Mouse (Mus musculus) gastrocnemius, postnatal 36 days (tissue): Measurements from ENCODE around the gene Flot2. TPM values are rescaled to one million over a fixed set of nuclear protein-coding genes. Genes with fewer than 3 reads are reported as not detected.
A peak's percentile ranks its signal among the peaks of the same experiment; 100 is the strongest.

Experiments
- DNase-seq, 2 experiments: peaks; one replicate each; pipeline ENCODE4 v3.0.0; 2022
- intact Hi-C: fragments of 180-260 bp; cut with DNase I; formaldehyde crosslinking; loops from one replicate; pipeline ENCODE4 v1.15.1; 2025
- microRNA-seq, 2 experiments: library from miRNA; unstranded; fragments of <30 nt; microRNA quantifications; one replicate each; pipeline ENCODE4 v1.2.0; 2021
- total RNA-seq, 2 experiments: library from RNA; stranded (reverse); gene quantifications; 2 replicates each; pipeline ENCODE4 v1.2.3; 2021

The Flot2 gene
- total RNA-seq, 2 experiments from 2014 or later: 51.7 to 55.6 TPM

- intact Hi-C loops: loop anchor here (5.0 kb wide), 1 partner anchor 63 kb away; no protein-coding TSS in a partner anchor
- peak; percentile 86 to 93 for DNase-seq
Measured at GRCm38 (mm10) chr11:78094504-78095143, 56.9 kb downstream of the Flot2 start, which contains the start of gene Fam222b. TSS of gene Fam222b (plus strand) at chr11:78094660.

- intact Hi-C loops: loop anchor here (5.0 kb wide), 1 partner anchor 62 kb away; no protein-coding TSS in a partner anchor
- no peak for DNase-seq
Measured at GRCm38 (mm10) chr11:78095144-78095516, 57.4 kb downstream of the Flot2 start.

DNA sequence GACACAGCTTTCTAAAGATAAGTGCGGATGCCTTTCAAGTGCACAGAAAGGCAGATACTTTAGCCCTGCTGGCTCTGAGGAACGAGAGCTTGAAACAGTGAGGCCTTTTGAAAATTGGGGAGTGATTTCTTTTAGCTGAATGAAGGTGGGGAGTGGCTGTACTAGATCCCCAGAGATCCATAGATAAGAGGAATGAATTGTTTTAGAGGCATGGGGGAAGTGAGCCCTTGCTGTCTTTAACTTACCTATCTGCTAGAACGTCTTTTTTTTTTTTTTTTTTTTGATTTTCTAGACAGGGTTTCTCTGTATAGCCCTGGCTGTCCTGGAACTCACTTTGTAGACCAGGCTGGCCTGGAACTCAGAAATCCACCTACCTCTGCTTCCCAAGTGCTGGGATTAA, 59.3 kb downstream of the Flot2 start:
- intact Hi-C loops: loop anchor here (5.0 kb wide), 1 partner anchor 60 kb away; no protein-coding TSS in a partner anchor
- no peak for DNase-seq

DNA sequence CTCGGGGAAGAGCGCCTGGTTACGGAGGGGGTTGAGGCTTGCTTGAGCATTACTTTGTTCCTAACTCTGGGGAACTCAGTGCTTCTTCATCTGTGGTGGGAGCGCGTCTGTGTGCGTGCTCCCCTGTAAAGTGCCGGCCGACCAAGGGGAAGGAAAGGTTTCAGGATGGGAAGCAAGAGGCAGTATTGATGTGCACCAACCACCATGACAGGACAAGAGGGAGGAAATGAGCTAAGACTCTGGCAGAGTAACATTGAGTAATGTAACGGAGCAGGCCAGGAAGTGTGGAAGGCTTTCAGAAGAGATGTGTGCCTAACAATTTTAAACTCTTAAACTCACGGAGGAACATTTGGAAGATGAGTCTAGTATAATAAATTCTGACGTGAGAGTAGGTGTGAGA, 63.0 kb downstream of the Flot2 start:
- intact Hi-C loops: no loop called here
- no peak for DNase-seq

GRCm38 (mm10) chr11:78102142-78102541, 64.4 kb downstream of the Flot2 start:
- intact Hi-C loops: no loop called here
- no peak for DNase-seq

DNA sequence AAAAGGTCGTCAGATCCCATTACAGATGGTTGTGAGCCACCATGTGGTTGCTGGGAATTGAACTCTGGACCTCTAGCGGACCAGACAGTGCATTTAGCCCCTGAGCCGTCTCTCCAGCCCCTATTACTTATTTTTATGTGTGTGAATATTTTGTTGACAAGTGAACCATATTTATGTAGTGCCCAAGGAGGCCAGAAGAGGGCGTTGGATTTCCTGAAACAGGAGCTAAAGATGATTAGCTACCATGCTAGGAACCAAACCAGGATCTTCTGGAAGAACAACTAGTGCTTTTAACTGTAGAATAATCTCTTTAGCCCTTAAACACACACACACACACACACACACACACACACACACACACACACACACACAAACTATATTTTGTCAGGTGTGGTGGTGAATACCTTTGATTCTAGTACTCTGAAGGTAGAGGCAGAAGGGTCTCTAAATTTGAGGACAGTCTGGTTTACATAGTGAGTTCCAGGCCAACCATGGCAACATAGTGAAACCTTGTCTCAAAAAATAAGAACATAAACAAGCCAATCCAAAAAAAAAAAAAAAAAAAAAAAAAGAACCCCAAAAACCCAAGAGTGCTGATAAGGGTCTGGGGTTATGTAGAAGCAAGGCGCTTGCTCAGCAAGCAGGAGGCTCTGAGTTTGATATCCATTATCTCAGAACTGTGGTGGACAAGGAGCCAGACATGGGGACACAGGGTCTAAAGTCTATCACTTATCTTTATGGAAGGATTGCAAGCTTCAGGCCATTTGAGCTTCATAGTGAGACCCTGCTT, 65.4 kb downstream of the Flot2 start:
- DNase-seq: no peak
- intact Hi-C loops: no loop called here

- no peak for DNase-seq
- intact Hi-C loops: no loop called here
Measured at GRCm38 (mm10) chr11:78104501-78104900, 66.8 kb downstream of the Flot2 start.

Small RNA genes lying within 50 kb of the gene (microRNA-seq; reads per million reads assigned to microRNA genes)
- gene Mir144 (139 to 957 reads per million in 2 experiments), gene Mir451a (0 reads per million in 2 experiments), gene Mir451b (0 reads per million in 2 experiments)

Other genes starting within 250 kb of the Flot2 start
- not detected for gene Pipox, start 143.8 kb upstream of the Flot2 start, total RNA-seq
- gene Sez6, start 107.1 kb upstream of the Flot2 start, total RNA-seq: under 1 TPM in 1 of 2 experiments, not detected in 1; 0.10 TPM
- gene Phf12, start 55.2 kb upstream of the Flot2 start, total RNA-seq: 10 to 100 TPM; 10.7 to 14.1 TPM
- 1 to 10 TPM in 1 of 2 experiments, under 1 TPM in 1; 0.94 to 1.9 TPM for gene Dhrs13, start 5.7 kb upstream of the Flot2 start, total RNA-seq
- 10 to 100 TPM; 21.7 to 22.7 TPM for gene Eral1, start 42.5 kb downstream of the Flot2 start, total RNA-seq
- 1 to 10 TPM; 6.0 to 6.1 TPM for gene Fam222b, start 56.7 kb downstream of the Flot2 start, total RNA-seq
- gene Traf4, start 127.7 kb downstream of the Flot2 start, total RNA-seq: 1 to 10 TPM; 2.2 to 3.2 TPM
- under 1 TPM; 0.59 to 0.64 TPM for gene Nek8, start 138.7 kb downstream of the Flot2 start, total RNA-seq
- 1 to 10 TPM in 1 of 2 experiments, under 1 TPM in 1; 0.99 to 1.4 TPM for gene Tlcd1, start 138.8 kb downstream of the Flot2 start, total RNA-seq
- gene Rpl23a, start 145.7 kb downstream of the Flot2 start, total RNA-seq: 100 to 1,000 TPM; 644 to 813 TPM
- gene Rab34, start 150.5 kb downstream of the Flot2 start, total RNA-seq: 1 to 10 TPM; 4.2 to 4.5 TPM
- gene Proca1, start 155.5 kb downstream of the Flot2 start, total RNA-seq: under 1 TPM in 1 of 2 experiments, not detected in 1; 0.74 TPM
- 10 to 100 TPM; 40.7 to 41.1 TPM for gene Sdf2, start 207.8 kb downstream of the Flot2 start, total RNA-seq
- 10 to 100 TPM; 21.9 to 23.1 TPM for gene Supt6, start 208.1 kb downstream of the Flot2 start, total RNA-seq
- gene 2610507B11Rik, start 223.8 kb downstream of the Flot2 start, total RNA-seq: 100 to 1,000 TPM; 212 to 228 TPM